Mouse (Mus musculus): ENCODE measurements around the gene Fbxo47. TPM values are rescaled to one million over a fixed set of nuclear protein-coding genes. Genes with fewer than 3 reads are reported as not detected.
"Not testable (repeated sequence)": the region's sequence is repeated elsewhere in the genome, so short reads cannot be mapped to it uniquely, and the experiment has no call there.

Fbxo47 gene
- polyA plus RNA-seq, 1 experiment from 2014 or later, result 0.33 TPM

GRCm38 (mm10) chr11:97840991-97841661 is 42.8 kb downstream of the Fbxo47 start:
- H3K4me1 ChIP-seq (replicated peaks), result peaks cover 50% of the 10 kb centered on the region
- no peaks in the 10 kb centered on the region for H3K9me3 ChIP-seq (replicated peaks)
- peak; percentile 62 for ATAC-seq (ENCODE audit: low read depth)
- H3K9ac ChIP-seq, result peak overlapping the region; percentile 59
- no peak for DNase-seq
- 6% methylated on average over 22 of the region's 22 CpGs for WGBS (ENCODE audit: insufficient replicate concordance)
- peaks cover 8% of the 10 kb centered on the region; the same call in 1 of the 2 replicates for H3K36me3 ChIP-seq
- no peaks in the 10 kb centered on the region for H3K27me3 ChIP-seq
- no peak overlapping the region for H3K27ac ChIP-seq
- peak overlapping the region; percentile 68 for H3K4me2 ChIP-seq
- peak overlapping the region; percentile 55 for H3K4me3 ChIP-seq (replicated peaks)

GRCm38 (mm10) chr11:97840539-97840954 is 43.4 kb downstream of the Fbxo47 start, which contains the start of gene B230217C12Rik:
TSS of gene B230217C12Rik (plus strand) at chr11:97840780.
- Histone ChIP-seq H3K4me3 (replicated peaks) (peak within 1 kb of the TSS; percentile 55), H3K27ac (no peak within 1 kb of the TSS), H3K4me2 (peak within 1 kb of the TSS; percentile 68), H3K36me3 (peaks cover 12% of the 10 kb centered on the region), H3K4me1 (replicated peaks) (peaks cover 50% of the 10 kb centered on the region), H3K27me3 (no peaks in the 10 kb centered on the region), H3K9ac (peak within 1 kb of the TSS; percentile 59), H3K9me3 (replicated peaks) (no peaks in the 10 kb centered on the region)
- ATAC-seq (ENCODE audit: low read depth) (no peak), DNase-seq (no peak)
- WGBS (ENCODE audit: insufficient replicate concordance), result 4% methylated on average over 6 of the region's 6 CpGs

DNA sequence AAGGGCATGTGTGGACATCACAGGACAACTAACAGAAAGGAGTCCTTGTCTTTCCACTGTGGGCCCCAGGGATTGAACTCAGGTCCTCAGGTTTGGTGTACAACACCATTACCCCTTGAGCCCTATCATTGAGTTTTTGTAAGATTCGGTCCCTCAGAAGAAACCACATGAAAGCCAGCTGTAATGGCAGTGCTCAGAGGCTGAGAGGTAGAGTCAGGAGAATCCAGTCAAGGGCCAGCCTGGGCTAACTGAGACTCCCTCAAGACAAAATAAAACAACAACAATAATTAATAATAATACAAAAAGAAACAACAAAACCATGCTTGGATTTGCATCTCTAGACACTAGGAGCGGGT is 43.8 kb downstream of the Fbxo47 start:
- H3K4me1 ChIP-seq (replicated peaks), result peaks cover 50% of the 10 kb centered on the region
- H3K9ac ChIP-seq, result no peak overlapping the region
- 59% methylated on average over 2 of the region's 2 CpGs for WGBS (ENCODE audit: insufficient replicate concordance)
- peak overlapping the region; percentile 68 for H3K4me2 ChIP-seq
- no peak overlapping the region for H3K27ac ChIP-seq
- H3K4me3 ChIP-seq (replicated peaks), result peak overlapping the region; percentile 55; the same call in 1 of the 2 replicates
- no peaks in the 10 kb centered on the region for H3K9me3 ChIP-seq (replicated peaks)
- peaks cover 15% of the 10 kb centered on the region for H3K36me3 ChIP-seq
- no peaks in the 10 kb centered on the region for H3K27me3 ChIP-seq
- DNase-seq, result no peak
- no peak for ATAC-seq (ENCODE audit: low read depth)

DNA sequence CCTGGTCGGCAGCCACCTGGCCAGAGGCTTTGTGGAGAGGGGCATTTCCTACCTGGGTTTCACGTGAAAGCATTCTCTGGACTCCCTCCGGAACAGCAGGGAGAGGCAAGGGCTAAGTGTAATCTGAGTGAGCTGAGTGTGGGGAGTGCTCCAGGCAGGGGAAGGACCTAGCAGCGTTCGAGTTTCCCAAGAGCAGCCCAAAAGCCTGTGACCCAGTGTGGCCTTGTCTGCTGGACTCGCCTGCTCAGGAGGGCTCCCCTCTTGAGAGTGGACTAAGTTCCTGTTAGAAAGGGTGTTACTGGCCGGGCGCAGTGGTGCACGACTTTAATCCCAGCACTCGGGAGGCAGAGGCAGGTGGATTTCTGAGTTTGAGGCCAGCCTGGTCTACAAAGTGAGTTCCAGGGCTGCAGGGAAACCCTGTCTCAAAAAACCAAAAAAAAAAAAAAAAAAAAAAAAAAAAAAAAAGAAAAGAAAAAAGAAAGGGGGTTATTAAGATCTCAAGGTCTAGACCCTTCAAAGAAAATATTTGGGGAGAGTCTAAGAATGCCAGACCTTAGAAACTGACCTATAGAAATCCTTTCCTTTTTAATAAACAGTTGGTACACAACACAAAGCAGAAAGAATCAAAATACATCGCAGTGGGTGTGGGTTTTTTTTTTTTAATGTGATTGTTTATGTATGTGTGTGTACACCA is 44.4 kb downstream of the Fbxo47 start:
- WGBS (ENCODE audit: insufficient replicate concordance), result 67% methylated on average over 11 of the region's 11 CpGs

DNA sequence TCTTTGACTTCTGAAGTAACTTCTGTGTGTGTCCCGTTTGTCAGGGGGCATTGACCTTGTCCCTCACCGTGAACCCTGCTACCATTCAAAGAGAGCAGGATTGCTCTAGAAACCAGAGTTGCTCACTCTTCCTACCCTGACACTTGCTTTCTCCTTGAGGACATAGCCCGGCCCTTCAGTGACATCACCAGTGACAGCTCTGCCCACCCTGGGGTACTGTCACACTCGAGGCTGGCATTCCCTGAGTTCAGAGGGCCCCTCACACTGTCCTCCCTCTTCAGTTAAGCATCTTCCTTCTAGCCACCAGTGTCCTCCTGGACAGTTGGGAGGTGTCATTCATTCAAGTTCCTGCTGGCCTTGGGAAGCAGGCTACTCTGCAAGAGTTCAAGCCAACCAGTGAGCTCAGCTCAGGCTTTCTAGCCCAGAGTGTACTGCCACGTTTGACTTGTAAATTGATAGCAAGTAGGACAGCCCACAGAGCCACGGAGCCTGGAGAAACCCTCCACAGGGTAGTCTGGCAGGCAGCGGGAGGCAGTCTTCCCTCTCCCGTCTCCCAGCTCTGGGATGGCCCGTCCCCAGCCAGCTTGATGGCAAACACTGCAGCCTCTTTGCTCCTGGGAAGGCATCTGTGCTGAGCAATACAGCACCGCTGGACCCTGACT is 45.0 kb downstream of the Fbxo47 start:
- 56% methylated on average over 10 of the region's 10 CpGs for WGBS (ENCODE audit: insufficient replicate concordance)

More for the DNA sequence above, 44.4 kb downstream of the Fbxo47 start:
- ATAC-seq (ENCODE audit: low read depth) (no peak), DNase-seq (no peak)
- no peak overlapping the region for H3K9ac ChIP-seq
- no peaks in the 10 kb centered on the region for H3K27me3 ChIP-seq
- no peaks in the 10 kb centered on the region for H3K9me3 ChIP-seq (replicated peaks)
- H3K4me1 ChIP-seq (replicated peaks), result peaks cover 55% of the 10 kb centered on the region
- H3K36me3 ChIP-seq, result peaks cover 20% of the 10 kb centered on the region
- H3K4me3 ChIP-seq (replicated peaks), result no peak overlapping the region
- peak overlapping the region; percentile 6; the same call in 1 of the 2 replicates for H3K27ac ChIP-seq
- H3K4me2 ChIP-seq, result no peak overlapping the region

GRCm38 (mm10) chr11:97837641-97838149 is 46.3 kb downstream of the Fbxo47 start:
- DNase-seq (no peak), ATAC-seq (ENCODE audit: low read depth) (peak; percentile 30; the same call in 1 of the 2 replicates)
- H3K27ac ChIP-seq, result 0 out of 2 replicates have a peak overlapping the region, but pooled peaks have one; percentile 66

More for the DNA sequence above, 45.0 kb downstream of the Fbxo47 start:
- Histone ChIP-seq H3K27ac (peak overlapping the region; percentile 6; the same call in 1 of the 2 replicates), H3K4me3 (replicated peaks) (no peak overlapping the region), H3K4me1 (replicated peaks) (peaks cover 57% of the 10 kb centered on the region), H3K27me3 (no peaks in the 10 kb centered on the region), H3K9me3 (replicated peaks) (no peaks in the 10 kb centered on the region), H3K4me2 (no peak overlapping the region), H3K36me3 (peaks cover 27% of the 10 kb centered on the region), H3K9ac (no peak overlapping the region)
- DNase-seq (no peak), ATAC-seq (ENCODE audit: low read depth) (no peak)

DNA sequence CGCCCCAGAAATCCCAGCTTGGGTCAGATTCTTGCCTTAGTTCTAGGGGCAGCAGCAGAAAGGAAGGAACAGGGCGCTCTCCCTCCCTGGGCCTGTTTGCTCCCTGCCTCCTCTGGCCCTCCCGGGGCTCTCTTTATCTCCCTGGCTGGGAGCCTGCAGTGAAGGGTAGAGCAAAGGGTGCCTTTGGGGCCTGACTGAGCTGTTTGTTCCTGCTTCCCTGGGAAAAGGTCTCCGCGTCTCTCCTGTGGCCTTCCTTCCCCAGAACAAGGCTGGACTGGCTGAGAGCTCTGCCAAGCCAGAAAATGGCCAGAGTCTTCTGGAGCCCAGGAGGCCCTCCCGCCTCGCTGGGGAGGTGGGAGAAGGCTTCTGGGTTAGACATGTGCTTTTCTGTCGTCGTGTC is 46.9 kb downstream of the Fbxo47 start:
- H3K4me2 ChIP-seq; H3K9me3 ChIP-seq (replicated peaks); H3K27me3 ChIP-seq; H3K4me3 ChIP-seq (replicated peaks); DNase-seq: not testable (repeated sequence)
- H3K4me1 ChIP-seq (replicated peaks), result peaks cover 58% of the 10 kb centered on the region
- H3K9ac ChIP-seq, result peak overlapping the region; percentile 9; the same call in 1 of the 2 replicates
- peak; percentile 30; the same call in 1 of the 2 replicates for ATAC-seq (ENCODE audit: low read depth)
- peak overlapping the region; percentile 66 for H3K27ac ChIP-seq
- WGBS (ENCODE audit: insufficient replicate concordance), result 56% methylated on average over 9 of the region's 9 CpGs
- H3K36me3 ChIP-seq, result peaks cover 36% of the 10 kb centered on the region

More at GRCm38 (mm10) chr11:97837641-97838149, 46.3 kb downstream of the Fbxo47 start:
- H3K4me1 ChIP-seq (replicated peaks), result peaks cover 57% of the 10 kb centered on the region
- H3K4me2 ChIP-seq, result no peak overlapping the region
- no peaks in the 10 kb centered on the region for H3K9me3 ChIP-seq (replicated peaks)
- no peak overlapping the region for H3K4me3 ChIP-seq (replicated peaks)
- H3K9ac ChIP-seq, result peak overlapping the region; percentile 9; the same call in 1 of the 2 replicates
- 17% methylated on average over 7 of the region's 7 CpGs for WGBS (ENCODE audit: insufficient replicate concordance)
- peaks cover 33% of the 10 kb centered on the region for H3K36me3 ChIP-seq
- H3K27me3 ChIP-seq, result no peaks in the 10 kb centered on the region

GRCm38 (mm10) chr11:97836541-97836940 is 47.4 kb downstream of the Fbxo47 start:
- no peak overlapping the region for H3K4me3 ChIP-seq (replicated peaks)
- H3K4me1 ChIP-seq (replicated peaks), result peaks cover 60% of the 10 kb centered on the region
- H3K9ac ChIP-seq, result no peak overlapping the region
- H3K27ac ChIP-seq, result no peak overlapping the region
- no peaks in the 10 kb centered on the region for H3K27me3 ChIP-seq
- 43% methylated on average over 8 of the region's 8 CpGs for WGBS (ENCODE audit: insufficient replicate concordance)
- H3K36me3 ChIP-seq, result peaks cover 40% of the 10 kb centered on the region
- no peaks in the 10 kb centered on the region for H3K9me3 ChIP-seq (replicated peaks)
- no peak overlapping the region for H3K4me2 ChIP-seq
- no peak for DNase-seq
- ATAC-seq (ENCODE audit: low read depth), result no peak

- H3K9me3 ChIP-seq (replicated peaks), result no peaks in the 10 kb centered on the region
- peaks cover 52% of the 10 kb centered on the region for H3K4me1 ChIP-seq (replicated peaks)
- no peak overlapping the region for H3K4me3 ChIP-seq (replicated peaks)
- no peaks in the 10 kb centered on the region for H3K27me3 ChIP-seq
- no peak overlapping the region for H3K27ac ChIP-seq
- WGBS (ENCODE audit: insufficient replicate concordance), result 83% methylated on average over 15 of the region's 15 CpGs
- peaks cover 52% of the 10 kb centered on the region for H3K36me3 ChIP-seq
- H3K4me2 ChIP-seq, result no peak overlapping the region
- DNase-seq (no peak), ATAC-seq (ENCODE audit: low read depth) (no peak)
- no peak overlapping the region for H3K9ac ChIP-seq
Measured at GRCm38 (mm10) chr11:97833352-97833751, 50.6 kb downstream of the Fbxo47 start.

GRCm38 (mm10) chr11:97832001-97832400 is 52.0 kb downstream of the Fbxo47 start:
- Histone ChIP-seq H3K4me1 (replicated peaks) (peaks cover 39% of the 10 kb centered on the region), H3K27me3 (no peaks in the 10 kb centered on the region), H3K9ac (no peak overlapping the region), H3K4me2 (no peak overlapping the region), H3K27ac (no peak overlapping the region), H3K9me3 (replicated peaks) (no peaks in the 10 kb centered on the region), H3K36me3 (peaks cover 56% of the 10 kb centered on the region), H3K4me3 (replicated peaks) (no peak overlapping the region)
- 75% methylated on average over 11 of the region's 11 CpGs for WGBS (ENCODE audit: insufficient replicate concordance)
- ATAC-seq (ENCODE audit: low read depth), result no peak
- DNase-seq, result no peak

- H3K4me3 ChIP-seq (replicated peaks), result no peak overlapping the region
- no peak overlapping the region for H3K9ac ChIP-seq
- no peaks in the 10 kb centered on the region for H3K27me3 ChIP-seq
- H3K4me2 ChIP-seq, result no peak overlapping the region
- peaks cover 53% of the 10 kb centered on the region for H3K36me3 ChIP-seq
- no peaks in the 10 kb centered on the region for H3K9me3 ChIP-seq (replicated peaks)
- H3K4me1 ChIP-seq (replicated peaks), result peaks cover 45% of the 10 kb centered on the region
- DNase-seq (no peak), ATAC-seq (ENCODE audit: low read depth) (no peak)
- peak overlapping the region; percentile 60; the same call in 1 of the 2 replicates for H3K27ac ChIP-seq
- 49% methylated on average over 6 of the region's 6 CpGs for WGBS (ENCODE audit: insufficient replicate concordance)
Measured at GRCm38 (mm10) chr11:97830501-97830900, 53.5 kb downstream of the Fbxo47 start.

Data from liver, embryonic 13.5 days (tissue).